Mouse (Mus musculus) neural tube, embryonic 11.5 days (tissue): Measurements from ENCODE around the gene Rsph3b. TPM values are rescaled to one million over a fixed set of nuclear protein-coding genes. Genes with fewer than 3 reads are reported as not detected.
"Not testable (repeated sequence)": the region's sequence is repeated elsewhere in the genome, so short reads cannot be mapped to it uniquely, and the experiment has no call there.

Experiments used
- ATAC-seq: fragments of 200-750 bp; cut with Nextera tagmentation; 2 replicates; pipeline ENCODE4 v1.8.0; 2017; ENCODE audit warnings: moderate number of reproducible peaks, mild to moderate bottlenecking, moderate TSS enrichment, moderate library complexity; ENCODE audit not compliant: insufficient read depth, low FRiP score, low TSS enrichment
- DNase-seq: peaks from one replicate; pipeline ENCODE4 v3.0.0-alpha.2; 2015; ENCODE audit warnings: low spot score
- H3K27ac ChIP-seq: fragments of 300-500 bp; sonication (generic); 2 replicates; pipeline ENCODE4 v1.5.1; 2014; ENCODE audit warnings: low read depth, mild to moderate bottlenecking, low read length
- H3K27me3 ChIP-seq: fragments of 300-500 bp; sonication (generic); 2 replicates; pipeline ENCODE4 v1.6.1; 2014; ENCODE audit warnings: mild to moderate bottlenecking, low read length, mixed read lengths; ENCODE audit not compliant: control insufficient read depth, insufficient read depth
- H3K36me3 ChIP-seq: fragments of 300-500 bp; sonication (generic); 2 replicates; pipeline ENCODE4 v1.6.1; 2014; ENCODE audit warnings: mild to moderate bottlenecking, low read length, moderate library complexity, mixed read lengths; ENCODE audit not compliant: control insufficient read depth, insufficient read depth
- H3K4me1 ChIP-seq: fragments of 300-500 bp; sonication (generic); 2 replicates; pipeline ENCODE4 v1.6.1; 2014; ENCODE audit warnings: low read length, mixed read lengths; ENCODE audit not compliant: control insufficient read depth, insufficient read depth
- H3K4me2 ChIP-seq: fragments of 300-500 bp; sonication (generic); 2 replicates; pipeline ENCODE4 v1.6.1; 2014; ENCODE audit warnings: low read depth, mild to moderate bottlenecking, moderate library complexity
- H3K4me3 ChIP-seq: fragments of 300-500 bp; sonication (generic); 2 replicates; pipeline ENCODE4 v1.5.1; 2014; ENCODE audit warnings: low read depth, low read length
- H3K9ac ChIP-seq: fragments of 300-500 bp; sonication (generic); 2 replicates; pipeline ENCODE4 v1.6.1; 2014; ENCODE audit warnings: mild to moderate bottlenecking, low read length
- H3K9me3 ChIP-seq: fragments of 300-500 bp; sonication (generic); 2 replicates; pipeline ENCODE4 v1.6.1; 2016; ENCODE audit warnings: low read length; ENCODE audit not compliant: control insufficient read depth
- WGBS: fragments of 180-500 bp; shearing (Covaris S2); extraction: QIAGEN DNeasy Blood & Tissue Kit; methylation state at CpG from one replicate; pipeline ENCODE4 v1.1.7; 2014; 5-methylcytosine and 5-hydroxymethylcytosine counted together
- polyA plus RNA-seq: library from polyadenylated mRNA; unstranded; fragments of >200 nt; fragmentation: Nextera tagmentation; extraction: Ambion mirVana; gene quantifications from 2 replicates; pipeline ENCODE4 v1.2.1, GENCODE M21; 2014

Rsph3b gene
- polyA plus RNA-seq, 1 experiment from 2014 or later = 39.9 TPM

GRCm38 (mm10) chr17:6919388-6919787, 29.1 kb downstream of the Rsph3b start:
- DNase-seq, H3K4me2 ChIP-seq, H3K9me3 ChIP-seq, H3K36me3 ChIP-seq, H3K4me1 ChIP-seq, H3K9ac ChIP-seq, ATAC-seq, H3K27ac ChIP-seq, H3K27me3 ChIP-seq, H3K4me3 ChIP-seq: not testable (repeated sequence)
- WGBS = 82% methylated on average over 3 of the region's 3 CpGs

- DNase-seq, ATAC-seq: not testable (repeated sequence)
- 100% methylated on average over 1 of the region's 4 CpGs for WGBS
These were observed 33.2 kb downstream of the Rsph3b start for GRCm38 (mm10) chr17:6915282-6915681.

GRCm38 (mm10) chr17:6914066-6914465, 34.4 kb downstream of the Rsph3b start:
- H3K4me1 ChIP-seq, ATAC-seq, H3K9ac ChIP-seq, H3K4me2 ChIP-seq, H3K36me3 ChIP-seq, H3K27me3 ChIP-seq, H3K27ac ChIP-seq, H3K4me3 ChIP-seq, H3K9me3 ChIP-seq, DNase-seq: not testable (repeated sequence)
- WGBS = 47% methylated on average over 1 of the region's 6 CpGs

More at GRCm38 (mm10) chr17:6915282-6915681, 33.2 kb downstream of the Rsph3b start:
- not testable (repeated sequence) for H3K27me3 ChIP-seq, H3K4me3 ChIP-seq, H3K36me3 ChIP-seq, H3K4me1 ChIP-seq, H3K4me2 ChIP-seq, H3K9me3 ChIP-seq, H3K27ac ChIP-seq, H3K9ac ChIP-seq

- H3K9me3 ChIP-seq, H3K4me1 ChIP-seq, ATAC-seq, H3K9ac ChIP-seq, H3K36me3 ChIP-seq, DNase-seq, H3K27me3 ChIP-seq, H3K27ac ChIP-seq, H3K4me3 ChIP-seq, H3K4me2 ChIP-seq: not testable (repeated sequence)
- 86% methylated on average over 1 of the region's 2 CpGs for WGBS
These were observed 48.1 kb downstream of the Rsph3b start for GRCm38 (mm10) chr17:6900361-6900760.

GRCm38 (mm10) chr17:6897996-6898562, 50.4 kb downstream of the Rsph3b start:
- 73% methylated on average over 6 of the region's 7 CpGs for WGBS

GRCm38 (mm10) chr17:6896756-6897155, 51.7 kb downstream of the Rsph3b start:
- DNase-seq = peak; percentile 14

More at GRCm38 (mm10) chr17:6897996-6898562, 50.4 kb downstream of the Rsph3b start:
- H3K9ac ChIP-seq, H3K4me2 ChIP-seq, H3K27ac ChIP-seq, H3K9me3 ChIP-seq, H3K36me3 ChIP-seq, DNase-seq, ATAC-seq, H3K27me3 ChIP-seq, H3K4me1 ChIP-seq, H3K4me3 ChIP-seq: not testable (repeated sequence)

GRCm38 (mm10) chr17:6893332-6893731, 55.1 kb downstream of the Rsph3b start:
- ATAC-seq (no peak), DNase-seq (no peak)
- H3K4me1 ChIP-seq = no peaks in the 10 kb centered on the region
- no peaks in the 10 kb centered on the region for H3K27me3 ChIP-seq
- no peak overlapping the region for H3K27ac ChIP-seq
- H3K4me2 ChIP-seq = no peak overlapping the region
- H3K9me3 ChIP-seq = no peaks in the 10 kb centered on the region
- no peak overlapping the region for H3K9ac ChIP-seq
- no peaks in the 10 kb centered on the region for H3K36me3 ChIP-seq
- WGBS = 76% methylated on average over 10 of the region's 10 CpGs
- no peak overlapping the region for H3K4me3 ChIP-seq

More at GRCm38 (mm10) chr17:6896756-6897155, 51.7 kb downstream of the Rsph3b start:
- Histone ChIP-seq H3K36me3 (no peaks in the 10 kb centered on the region), H3K9me3 (no peaks in the 10 kb centered on the region), H3K4me1 (no peaks in the 10 kb centered on the region), H3K9ac (no peak overlapping the region), H3K27ac (no peak overlapping the region), H3K27me3 (no peaks in the 10 kb centered on the region), H3K4me2 (no peak overlapping the region), H3K4me3 (no peak overlapping the region)
- WGBS = 55% methylated on average over 4 of the region's 4 CpGs
- ATAC-seq = no peak

- Histone ChIP-seq H3K27me3 (no peaks in the 10 kb centered on the region), H3K9ac (no peak overlapping the region), H3K27ac (no peak overlapping the region), H3K9me3 (no peaks in the 10 kb centered on the region), H3K4me1 (no peaks in the 10 kb centered on the region), H3K4me3 (no peak overlapping the region), H3K36me3 (no peaks in the 10 kb centered on the region), H3K4me2 (no peak overlapping the region)
- 67% methylated on average over 7 of the region's 7 CpGs for WGBS
- ATAC-seq (no peak), DNase-seq (no peak)
These were observed 56.2 kb downstream of the Rsph3b start for GRCm38 (mm10) chr17:6891966-6892934.
